Mouse (Mus musculus) cerebellum, adult 8-10 months (tissue): Measurements from ENCODE around the gene Rpl38.

Experiments
- DNase-seq: peaks from one replicate; pipeline ENCODE4 v3.0.0; 2022

Gene Rpl38

GRCm38 (mm10) chr11:114668301-114668710, at the start of gene Rpl38:
Rpl38 (plus strand) TSS chr11:114668524.
- peak; percentile 97 for DNase-seq

DNA sequence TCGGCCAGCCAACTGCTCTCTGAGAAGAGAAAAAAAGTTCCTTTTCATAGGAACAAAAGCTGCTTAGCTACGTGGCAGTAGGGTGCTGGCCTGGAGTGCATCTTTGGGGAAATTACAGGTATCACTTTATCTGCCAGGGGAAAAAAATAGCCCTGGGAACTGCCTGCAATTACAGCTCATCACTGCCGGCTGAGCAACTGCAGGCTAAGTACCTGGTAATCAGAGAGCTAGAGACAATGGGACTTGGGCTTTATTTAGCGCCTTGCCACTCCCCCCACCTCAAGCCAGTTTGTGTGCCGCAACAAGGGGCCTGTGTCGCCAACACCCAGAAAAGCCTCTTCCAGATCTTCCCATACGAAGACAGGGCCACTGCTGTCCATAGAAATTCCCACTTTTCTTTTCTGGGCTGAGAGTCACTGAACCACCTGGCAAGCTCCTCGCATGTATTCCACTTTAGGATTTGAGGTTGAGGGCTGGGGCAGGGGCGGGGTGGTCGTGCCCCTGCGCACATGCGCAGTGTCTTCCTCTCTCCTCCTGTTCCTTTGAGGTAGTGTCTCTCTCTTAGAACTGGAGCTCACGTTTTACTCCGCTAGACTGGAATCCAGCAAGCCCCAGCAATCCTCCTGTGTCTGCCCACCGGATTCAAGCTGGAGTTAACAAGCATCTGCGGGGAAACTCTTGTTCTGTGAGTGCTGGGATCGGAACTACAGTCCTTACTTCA, 49.5 kb upstream of the Rpl38 start:
- no peak for DNase-seq

DNA sequence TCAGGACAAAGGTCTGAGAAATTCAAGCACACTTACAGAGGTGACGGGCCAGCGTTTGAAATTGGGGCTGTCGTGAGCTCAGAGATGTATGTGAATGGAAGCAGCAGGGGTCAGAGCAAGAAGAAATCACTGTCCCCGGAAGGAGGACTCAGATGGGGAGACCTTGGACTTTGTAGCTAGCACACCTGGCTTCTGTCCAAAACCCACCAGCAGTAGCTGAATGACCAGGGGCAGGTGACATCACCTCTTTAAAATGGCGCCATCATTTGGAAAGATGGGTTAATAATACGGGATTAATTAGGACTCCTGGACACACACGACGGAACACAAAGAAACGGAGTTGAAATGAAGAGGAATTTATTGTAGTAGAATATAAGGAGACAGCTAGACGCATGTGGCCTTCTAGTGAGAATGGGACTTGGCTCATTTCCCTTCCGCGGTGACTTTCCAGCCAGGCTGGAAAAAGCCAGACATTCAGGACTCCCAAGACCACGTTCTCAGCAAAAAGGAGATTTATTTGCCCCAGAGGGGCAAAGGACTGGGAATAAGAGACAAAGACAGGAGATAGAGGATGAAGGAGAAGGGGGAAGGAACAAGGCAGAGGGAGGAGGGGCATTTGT, 42.1 kb upstream of the Rpl38 start:
- DNase-seq, result no peak

DNA sequence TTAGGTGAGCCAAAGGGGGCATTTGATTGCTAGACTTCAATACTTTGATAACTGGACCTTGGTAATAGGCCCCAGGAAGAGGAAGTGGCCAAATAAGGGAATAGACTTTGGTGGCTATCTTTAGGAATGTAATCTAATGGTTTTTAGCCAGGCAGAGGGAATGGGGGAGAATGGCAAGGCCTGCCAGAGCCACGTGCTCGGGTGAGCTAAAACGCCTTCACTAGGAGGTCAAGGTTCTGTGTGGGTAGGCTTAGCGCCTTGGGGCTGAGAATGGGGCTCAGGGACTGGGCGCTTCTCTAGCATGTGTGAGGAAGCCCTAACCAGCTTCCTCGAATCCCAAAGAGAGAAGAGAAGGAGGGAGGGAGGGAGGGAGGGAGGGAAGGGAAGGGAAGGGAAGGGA, 41.3 kb upstream of the Rpl38 start:
- DNase-seq, result no peak

- no peak for DNase-seq
Measured at GRCm38 (mm10) chr11:114628032-114628431, 40.3 kb upstream of the Rpl38 start.

DNA sequence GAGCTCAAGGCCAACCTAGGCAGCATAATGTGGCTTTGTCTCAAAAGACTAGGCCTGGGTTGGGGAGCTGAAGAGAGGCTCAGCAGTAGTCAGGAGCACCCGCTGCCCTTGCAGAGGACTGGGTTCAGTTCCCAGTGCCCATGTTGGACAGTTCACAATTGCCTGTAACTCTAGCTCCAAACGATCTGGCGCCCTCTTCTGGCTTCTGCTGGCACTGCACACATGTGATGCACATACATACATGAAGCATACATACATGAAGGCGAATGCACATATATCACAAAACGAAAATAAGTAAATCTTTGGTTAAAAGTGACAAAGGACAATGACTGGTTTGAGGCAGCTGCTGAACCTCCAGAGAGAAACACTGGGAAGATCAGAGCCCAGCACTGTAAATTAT, 38.3 kb upstream of the Rpl38 start:
- no peak for DNase-seq

GRCm38 (mm10) chr11:114632266-114632665, 36.1 kb upstream of the Rpl38 start:
- no peak for DNase-seq

- peak; percentile 88 for DNase-seq
Measured at GRCm38 (mm10) chr11:114636292-114636691, 32.0 kb upstream of the Rpl38 start.

DNA sequence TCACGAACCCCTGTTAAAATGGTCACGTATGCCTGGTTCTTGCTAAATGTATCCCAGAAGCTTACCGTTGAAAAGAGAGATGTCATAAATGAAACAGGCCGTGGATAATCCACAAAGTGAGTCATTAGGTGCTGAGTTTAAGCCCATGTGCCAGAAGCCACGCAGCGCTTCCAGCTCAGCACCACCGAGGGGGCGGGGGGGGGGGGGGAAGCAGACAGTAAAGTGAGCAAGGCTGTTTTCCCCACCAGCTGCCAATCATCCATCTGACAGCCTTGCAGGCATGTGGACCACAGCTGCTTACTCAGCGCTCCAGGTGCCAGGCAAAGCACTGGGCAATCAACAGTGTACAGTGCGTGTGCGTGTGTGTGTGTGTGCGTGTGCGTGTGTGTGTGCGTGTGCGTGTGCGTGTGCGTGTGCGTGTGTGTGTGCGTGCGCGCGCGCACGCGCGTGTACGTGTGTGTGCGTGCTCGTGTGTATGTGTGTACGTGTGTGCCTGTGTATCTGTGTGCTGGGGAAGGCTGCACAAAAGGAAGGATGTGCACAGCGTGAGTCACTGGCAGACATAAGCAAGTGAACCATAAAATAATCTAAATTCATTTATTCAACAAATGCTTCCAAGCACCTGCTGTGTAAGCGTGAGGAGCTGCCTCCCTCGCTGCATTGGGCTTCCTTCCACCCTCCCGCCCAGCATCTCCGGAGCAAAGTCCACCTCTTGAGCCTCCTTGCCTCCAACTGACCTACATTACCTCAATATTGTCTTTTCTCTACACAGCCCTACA, 31.4 kb upstream of the Rpl38 start:
- DNase-seq, result peak; percentile 36

DNA sequence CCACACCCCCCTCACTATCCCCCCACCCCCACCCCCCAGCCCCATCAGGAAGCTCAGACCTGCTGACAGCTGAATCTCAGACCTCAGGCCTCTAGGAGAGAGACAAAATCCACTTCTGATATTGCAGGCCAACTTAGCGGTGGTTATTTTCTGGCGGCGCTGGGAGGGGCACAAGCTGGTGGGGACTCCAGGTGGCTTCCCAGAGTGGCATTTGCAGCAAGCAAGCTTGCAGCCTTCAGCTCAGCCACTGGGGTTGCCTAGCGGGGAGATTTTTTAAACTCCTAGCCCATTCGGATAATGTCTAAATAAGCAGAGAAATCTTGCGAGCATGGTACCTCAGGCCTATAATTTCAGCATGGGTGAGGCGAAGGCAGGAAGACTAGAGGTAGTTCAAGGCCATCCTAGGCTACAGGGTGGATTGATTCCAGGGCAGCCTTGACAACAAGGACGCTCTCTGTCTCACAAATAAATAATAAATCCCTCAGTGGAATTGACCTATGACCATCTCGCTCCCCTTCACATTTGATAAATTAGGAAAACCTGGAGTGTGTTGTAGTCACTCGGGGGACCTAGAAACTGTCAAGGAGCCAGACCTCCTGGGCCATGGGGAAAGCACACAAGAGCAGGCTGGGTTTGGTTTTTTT, 29.6 kb upstream of the Rpl38 start:
- no peak for DNase-seq

DNA sequence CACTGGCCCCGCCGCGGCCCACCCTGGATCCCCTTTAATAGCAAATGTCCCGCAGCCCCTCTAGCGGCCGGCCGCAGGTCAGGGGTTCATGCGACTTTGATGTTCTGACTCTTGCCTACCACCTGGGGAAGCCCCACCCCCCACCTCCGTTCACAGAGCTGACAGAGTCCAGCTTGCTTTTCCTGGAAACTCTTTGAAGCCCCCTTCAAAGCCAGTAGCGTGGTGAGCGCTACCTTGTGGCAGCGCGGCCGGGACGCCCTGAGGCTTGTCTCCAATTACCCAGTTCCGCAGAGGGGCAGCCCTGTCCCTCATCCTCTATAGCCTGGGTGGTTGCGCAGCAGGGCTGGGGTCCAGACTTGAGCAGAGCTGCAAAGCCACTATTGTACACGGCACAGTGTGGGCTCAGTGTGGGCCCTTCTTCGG, 28.6 kb upstream of the Rpl38 start:
- DNase-seq, result no peak

DNA sequence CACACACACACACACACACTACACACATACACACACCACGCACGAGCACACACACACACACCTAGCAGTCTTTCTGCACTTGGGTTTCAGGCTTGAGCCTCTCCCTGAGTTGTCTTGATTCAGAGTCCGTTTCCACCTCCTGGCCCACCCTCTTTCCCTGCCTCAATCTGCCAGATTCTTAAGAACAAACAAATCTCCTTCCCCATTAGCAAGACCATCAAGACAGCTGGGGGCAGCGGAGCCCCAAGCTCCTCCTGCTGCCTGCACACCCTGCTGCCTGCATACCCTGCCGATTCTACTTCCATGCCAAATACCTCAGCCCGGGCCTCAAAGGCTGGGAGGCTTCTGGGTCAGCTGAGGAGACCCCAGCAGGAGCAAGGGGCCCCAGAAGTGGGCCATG, 27.7 kb upstream of the Rpl38 start:
- no peak for DNase-seq

- no peak for DNase-seq
Measured at GRCm38 (mm10) chr11:114641136-114641535, 27.2 kb upstream of the Rpl38 start.

GRCm38 (mm10) chr11:114642184-114642583, 26.1 kb upstream of the Rpl38 start:
- DNase-seq, result no peak

- DNase-seq, result no peak
Measured at GRCm38 (mm10) chr11:114642926-114643325, 25.4 kb upstream of the Rpl38 start.

DNA sequence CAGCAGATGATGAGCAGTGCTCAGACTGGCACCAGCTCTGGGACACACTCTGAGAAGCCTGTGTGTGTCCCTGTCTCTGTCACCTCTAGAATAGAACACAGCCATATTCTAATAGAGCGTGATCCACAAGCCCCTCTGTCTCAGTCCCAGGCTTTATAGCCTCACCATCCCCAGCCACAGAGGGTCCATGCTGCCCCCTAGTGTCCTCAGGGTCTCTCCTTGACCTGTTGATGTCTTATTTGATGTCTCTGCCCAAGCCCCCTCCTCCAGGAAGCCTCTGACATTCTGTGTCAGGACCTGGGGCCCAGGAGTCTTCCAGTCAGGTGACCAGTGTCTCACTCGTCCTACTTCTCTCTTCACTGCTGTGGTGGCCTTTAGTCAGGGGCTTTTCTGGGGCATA, 24.2 kb upstream of the Rpl38 start:
- no peak for DNase-seq

DNA sequence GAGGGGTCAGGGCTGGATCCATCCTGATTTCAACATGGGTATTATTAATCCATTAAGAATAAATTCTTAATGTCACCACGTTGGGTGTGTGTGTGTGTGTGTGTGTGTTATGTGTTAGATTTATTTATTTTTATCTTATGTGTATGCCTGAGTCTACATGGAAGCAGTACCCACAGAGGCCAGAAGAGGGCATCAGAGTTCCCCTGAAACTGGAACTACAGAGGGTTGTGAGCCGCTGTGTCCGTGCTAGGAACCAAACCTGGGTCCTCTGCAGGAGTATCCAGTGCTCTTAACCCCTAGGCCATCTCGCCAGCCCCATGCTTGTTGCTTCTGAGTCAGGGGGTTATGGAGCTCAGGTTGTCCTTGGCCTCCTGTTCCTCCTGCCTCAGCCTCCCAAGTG, 18.8 kb upstream of the Rpl38 start:
- no peak for DNase-seq

DNA sequence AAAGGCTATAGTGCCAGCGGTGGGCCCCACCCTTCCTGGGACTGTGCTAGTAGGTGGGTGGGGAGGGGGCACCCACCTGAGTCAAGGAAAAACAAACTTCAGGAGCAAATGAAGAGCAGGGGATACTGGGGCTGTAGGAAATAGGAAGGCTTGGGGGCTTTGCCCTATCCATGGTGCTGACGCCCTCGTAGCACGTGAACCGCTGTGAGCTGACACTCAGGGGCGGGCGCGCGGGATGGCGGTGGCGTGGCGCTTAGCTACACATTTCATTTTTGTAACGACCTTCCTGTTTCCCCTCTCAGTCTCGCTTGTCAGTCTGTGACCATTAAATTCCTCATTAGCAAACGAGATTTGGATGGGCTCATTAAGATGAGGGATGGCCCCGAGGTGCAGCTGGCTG, 15.8 kb upstream of the Rpl38 start:
- DNase-seq, result no peak

DNA sequence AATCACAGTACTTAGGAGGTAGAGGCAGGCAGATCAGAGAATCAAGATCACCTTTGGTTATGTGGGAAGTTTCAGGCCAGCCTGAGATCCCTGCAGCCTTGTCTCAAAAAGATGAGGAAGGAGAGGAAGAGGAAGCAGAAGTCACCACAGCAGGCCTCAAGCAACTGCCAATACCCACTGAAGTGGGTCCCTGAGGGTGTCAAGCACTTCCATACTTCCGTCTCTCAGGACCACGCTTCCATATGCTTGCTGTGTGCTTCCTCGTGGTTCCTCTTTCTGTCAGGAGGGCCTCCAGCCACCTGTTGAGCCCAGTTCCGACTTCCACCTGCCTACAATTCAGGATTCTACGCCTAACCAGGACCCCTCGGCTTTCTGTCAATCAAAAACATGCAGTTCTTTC, 14.7 kb upstream of the Rpl38 start:
- DNase-seq, result no peak

- DNase-seq, result no peak
Measured at GRCm38 (mm10) chr11:114654552-114654951, 13.8 kb upstream of the Rpl38 start.

GRCm38 (mm10) chr11:114655350-114656008, 12.8 kb upstream of the Rpl38 start:
- no peak for DNase-seq

- no peak for DNase-seq
Measured at GRCm38 (mm10) chr11:114656994-114657644, 11.2 kb upstream of the Rpl38 start.
